ENCODE assay signal across 26 mouse cellular contexts in the genomic region with DNA sequence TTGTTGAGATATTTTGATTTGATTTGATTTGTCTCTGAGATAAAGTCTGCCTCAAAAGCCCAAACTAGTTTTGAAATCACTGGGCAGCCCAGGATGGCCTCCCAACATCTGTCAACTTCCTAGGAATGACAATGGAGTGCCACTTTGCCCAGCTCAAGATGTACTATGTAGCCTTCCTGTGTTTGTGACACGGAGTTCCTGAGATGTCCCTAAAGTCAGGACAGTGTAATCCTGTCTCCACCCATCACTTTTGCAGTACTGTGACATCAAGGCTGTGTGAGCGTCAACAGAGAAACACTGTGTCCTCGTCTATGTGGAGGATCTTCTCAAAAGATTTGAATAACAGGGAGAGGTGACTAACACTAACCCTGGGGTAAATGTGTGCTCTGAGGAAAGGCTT.
A peak's percentile ranks its signal among the peaks of the same experiment; 100 is the strongest.
DNase-seq lines count a peak whose midpoint lies in the region; ATAC-seq and TF ChIP-seq lines count a peak whose summit lies in the region.
"Had no signal": no experiment of that assay in that cellular context is flagged by ENCODE, and none has a peak within 500 bp of the region (broad histone marks: within the 10 kb centered on the region; RNA-seq: fewer than 3 reads in every experiment).

No protein-coding gene starts in this region.

- peak; percentile 100 for TF ChIP-seq EP300 in lung, postnatal 0 days (IDR thresholded peaks at IDR 0.05)

- no peak overlapping the region for H3K4me2 ChIP-seq in lung, postnatal 0 days (replicated peaks; ENCODE audit: low read depth, low read length)
- no peak overlapping the region for H3K4me2 ChIP-seq in intestine, embryonic 15.5 days (replicated peaks)
- H3K4me2 ChIP-seq: forebrain, embryonic 13.5 days; heart, embryonic 13.5 days; hindbrain, embryonic 12.5 days; hindbrain, embryonic 15.5 days had no signal

- peak overlapping the region; percentile 81 for H3K27ac ChIP-seq in lung, postnatal 0 days (ENCODE audit: low read length)
- H3K27ac ChIP-seq in intestine, embryonic 15.5 days = no peak overlapping the region
- H3K27ac ChIP-seq: forebrain, embryonic 10.5 days; forebrain, embryonic 13.5 days; heart, embryonic 13.5 days; hindbrain, embryonic 12.5 days; hindbrain, embryonic 15.5 days had no signal

- no peak overlapping the region for H3K9ac ChIP-seq in lung, postnatal 0 days (replicated peaks; ENCODE audit: low read depth)
- no peak overlapping the region for H3K9ac ChIP-seq in intestine, embryonic 15.5 days
- H3K9ac ChIP-seq: forebrain, embryonic 13.5 days; heart, embryonic 13.5 days; hindbrain, embryonic 12.5 days; hindbrain, embryonic 15.5 days had no signal

- H3K27me3 ChIP-seq in lung, postnatal 0 days (replicated peaks; ENCODE audit: insufficient read depth, low read length) = no peaks in the 10 kb centered on the region
- H3K27me3 ChIP-seq in intestine, embryonic 15.5 days (replicated peaks) = no peaks in the 10 kb centered on the region
- H3K27me3 ChIP-seq: CH12.LX; forebrain, embryonic 13.5 days; heart, embryonic 13.5 days; hindbrain, embryonic 12.5 days; hindbrain, embryonic 15.5 days; Patski had no signal

- peak; percentile 92 for DNase-seq in heart, adult 11 months
- DNase-seq in heart, postnatal 25 days (ENCODE audit: low spot score) = no peak
- peak; percentile 54 for DNase-seq in kidney, adult 9 months
- DNase-seq in kidney, adult 11 months = no peak
- peak; percentile 72 for DNase-seq in lung, postnatal 0 days (ENCODE audit: low spot score)
- no peak for DNase-seq in lung, postnatal 14 days
- DNase-seq in lung, postnatal 4 days = peak; percentile 26 to 51
- DNase-seq: adrenal gland, adult 8-10 months; adrenal gland, postnatal 25 days; B cell, adult 2 months; cerebellum, adult 18-20 months; cerebellum, adult 9-10 months; cerebellum, postnatal 14 days; gastrocnemius, postnatal 10 days; gastrocnemius, postnatal 36 days; heart, postnatal 14 days had no signal

- H3K4me1 ChIP-seq in lung, postnatal 0 days (ENCODE audit: insufficient read depth, low read depth, low read length) = no peaks in the 10 kb centered on the region
- H3K4me1 ChIP-seq in intestine, embryonic 15.5 days (replicated peaks) = no peaks in the 10 kb centered on the region
- H3K4me1 ChIP-seq: forebrain, embryonic 13.5 days; hindbrain, embryonic 12.5 days; hindbrain, embryonic 15.5 days had no signal

- 58% methylated on average over 3 of the region's 3 CpGs for WGBS in lung, postnatal 0 days
- 77% methylated on average over 3 of the region's 3 CpGs for WGBS in intestine, embryonic 15.5 days

- no peaks in the 10 kb centered on the region for H3K9me3 ChIP-seq in lung, postnatal 0 days (ENCODE audit: low read length)
- H3K9me3 ChIP-seq in intestine, embryonic 15.5 days = no peaks in the 10 kb centered on the region
- H3K9me3 ChIP-seq: forebrain, embryonic 10.5 days; forebrain, embryonic 13.5 days; heart, embryonic 13.5 days; hindbrain, embryonic 12.5 days; hindbrain, embryonic 15.5 days had no signal

- 0 out of 2 replicates have a peak, but pooled peaks cover 3% of the 10 kb centered on the region for H3K36me3 ChIP-seq in lung, postnatal 0 days (ENCODE audit: insufficient read depth, low read length)
- no peaks in the 10 kb centered on the region for H3K36me3 ChIP-seq in intestine, embryonic 15.5 days
- H3K36me3 ChIP-seq: forebrain, embryonic 10.5 days; G1E; hindbrain, embryonic 12.5 days; hindbrain, embryonic 15.5 days had no signal

- peak; percentile 86 for ATAC-seq in lung, postnatal 0 days
- no peak for ATAC-seq in intestine, embryonic 15.5 days
- ATAC-seq: forebrain, embryonic 13.5 days; forebrain, embryonic 16.5 days; Patski had no signal

- no peak overlapping the region for H3K4me3 ChIP-seq in lung, postnatal 0 days (ENCODE audit: low read depth, low read length)
- H3K4me3 ChIP-seq in intestine, embryonic 15.5 days (replicated peaks) = no peak overlapping the region
- H3K4me3 ChIP-seq: forebrain, embryonic 10.5 days; forebrain, embryonic 13.5 days; heart, embryonic 13.5 days; hindbrain, embryonic 12.5 days; hindbrain, embryonic 15.5 days had no signal

- TF ChIP-seq CTCF in lung, postnatal 0 days (IDR thresholded peaks at IDR 0.05) = no peak

- intact Hi-C loops in heart, postnatal 25 days (cut with DNase I) = loop anchor here (5.0 kb wide), 1 partner anchor 83 kb away; no protein-coding TSS in a partner anchor

Comparison
In these comparisons a context has a peak if more than half of its experiments do, and no peak if none do; other contexts are left out.
1. DNase-seq: peak in heart, adult 11 months (single experiment), kidney, adult 9 months (single experiment), lung, postnatal 0 days (single experiment) and lung, postnatal 4 days (2 of 2); none in heart, postnatal 25 days (single experiment), kidney, adult 11 months (single experiment) and lung, postnatal 14 days (single experiment).